Mouse (Mus musculus) midbrain, embryonic 14.5 days (tissue): Measurements from ENCODE around the gene Znhit3. TPM values are rescaled to one million over a fixed set of nuclear protein-coding genes. Genes with fewer than 3 reads are reported as not detected.

Experiments
- ATAC-seq: fragments of 200-750 bp; cut with Nextera tagmentation; 2 replicates; pipeline ENCODE4 v1.8.0; 2017; ENCODE audit warnings: moderate number of reproducible peaks, moderate library complexity; ENCODE audit not compliant: low FRiP score, low TSS enrichment
- DNase-seq: peaks from one replicate; pipeline ENCODE4 v3.0.0-alpha.2; 2015
- H3K27ac ChIP-seq: fragments of 300-500 bp; sonication (generic); replicated peaks from 2 replicates; pipeline ENCODE4 v1.5.1; 2014; ENCODE audit warnings: mild to moderate bottlenecking, low read depth, low read length, moderate library complexity
- H3K27me3 ChIP-seq: fragments of 300-500 bp; sonication (generic); 2 replicates; pipeline ENCODE4 v1.6.1; 2014; ENCODE audit warnings: low read length, control low read depth, mixed read lengths; ENCODE audit not compliant: control insufficient read depth, insufficient read depth
- H3K36me3 ChIP-seq: fragments of 300-500 bp; sonication (generic); 2 replicates; pipeline ENCODE4 v1.6.1; 2014; ENCODE audit warnings: low read length, control low read depth; ENCODE audit not compliant: control insufficient read depth, insufficient read depth
- H3K4me1 ChIP-seq: fragments of 300-500 bp; sonication (generic); 2 replicates; pipeline ENCODE4 v1.6.1; 2014; ENCODE audit warnings: mild to moderate bottlenecking, antibody characterized with exemption, low read length, control low read depth; ENCODE audit not compliant: control insufficient read depth, insufficient read depth
- H3K4me2 ChIP-seq: fragments of 300-500 bp; sonication (generic); 2 replicates; pipeline ENCODE4 v1.6.1; 2014; ENCODE audit warnings: mild to moderate bottlenecking, low read length, moderate library complexity
- H3K4me3 ChIP-seq: fragments of 300-500 bp; sonication (generic); replicated peaks from 2 replicates; pipeline ENCODE4 v1.5.1; 2014; ENCODE audit warnings: low read depth, low read length
- H3K9ac ChIP-seq: fragments of 300-500 bp; sonication (generic); replicated peaks from 2 replicates; pipeline ENCODE4 v1.6.1; 2014; ENCODE audit warnings: mild to moderate bottlenecking, low read length, moderate library complexity
- H3K9me3 ChIP-seq: fragments of 300-500 bp; sonication (generic); 2 replicates; pipeline ENCODE4 v1.6.1; 2016; ENCODE audit warnings: low read length, control low read depth, mixed read lengths; ENCODE audit not compliant: control insufficient read depth
- WGBS: fragments of 180-500 bp; shearing (Covaris S2); extraction: QIAGEN DNeasy Blood & Tissue Kit; methylation state at CpG from one replicate; pipeline ENCODE4 v1.1.7; 2014; 5-methylcytosine and 5-hydroxymethylcytosine counted together
- polyA plus RNA-seq: library from polyadenylated mRNA; unstranded; fragments of >200 nt; fragmentation: Nextera tagmentation; extraction: Ambion mirVana; gene quantifications from 2 replicates; pipeline ENCODE4 v1.2.1, GENCODE M21; 2014

The Znhit3 gene
- polyA plus RNA-seq, 1 experiment from 2014 or later = 61.7 TPM

DNA sequence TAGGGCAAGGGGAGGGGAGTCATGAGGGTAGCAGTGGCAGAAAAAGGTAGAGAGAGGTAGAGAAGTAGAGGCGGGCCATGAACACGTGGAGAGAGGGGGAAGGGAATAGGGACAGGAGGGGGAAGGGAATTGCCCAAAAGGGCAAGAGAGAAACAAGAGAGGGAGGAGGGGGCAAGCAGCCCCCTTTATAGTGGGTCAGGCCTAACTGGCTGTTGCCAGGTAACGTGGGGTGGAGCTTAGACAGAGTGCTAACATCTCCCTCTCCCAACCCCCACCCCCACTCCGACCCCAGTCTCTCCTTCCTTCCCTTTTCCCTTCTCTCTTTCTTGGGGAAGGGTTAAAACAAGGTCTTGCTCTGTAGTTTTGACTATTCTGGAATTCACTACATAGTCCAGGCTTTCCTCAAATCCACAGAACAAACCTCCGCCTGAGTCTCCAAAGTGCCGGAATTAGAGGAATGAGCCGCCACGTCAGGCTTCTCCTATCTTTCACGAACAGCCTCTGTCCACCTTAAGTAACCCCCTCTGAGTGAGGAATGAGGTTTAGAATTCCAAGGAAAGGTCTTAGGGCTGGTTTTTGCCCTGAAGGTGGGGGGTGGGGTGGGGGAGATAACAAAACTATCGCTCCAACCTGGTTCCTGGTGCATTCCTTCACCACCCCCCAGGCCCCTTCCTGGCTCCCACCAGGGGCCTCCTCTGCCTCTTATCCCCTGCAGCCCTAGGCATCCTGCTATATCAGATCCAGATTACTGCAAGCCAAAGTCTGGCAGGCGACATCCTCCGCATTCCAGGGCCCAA, 28.7 kb upstream of the Znhit3 start:
- ATAC-seq (no peak), DNase-seq (peak; percentile 19)
- H3K36me3 ChIP-seq = no peaks in the 10 kb centered on the region
- H3K9ac ChIP-seq = no peak overlapping the region
- no peaks in the 10 kb centered on the region for H3K9me3 ChIP-seq
- no peak overlapping the region for H3K27ac ChIP-seq
- WGBS = 4% methylated on average over 12 of the region's 12 CpGs
- 0 out of 2 replicates have a peak overlapping the region, but pooled peaks have one; percentile 2 for H3K4me2 ChIP-seq
- peaks cover 9% of the 10 kb centered on the region for H3K4me1 ChIP-seq
- H3K4me3 ChIP-seq = no peak overlapping the region
- H3K27me3 ChIP-seq = no peaks in the 10 kb centered on the region

DNA sequence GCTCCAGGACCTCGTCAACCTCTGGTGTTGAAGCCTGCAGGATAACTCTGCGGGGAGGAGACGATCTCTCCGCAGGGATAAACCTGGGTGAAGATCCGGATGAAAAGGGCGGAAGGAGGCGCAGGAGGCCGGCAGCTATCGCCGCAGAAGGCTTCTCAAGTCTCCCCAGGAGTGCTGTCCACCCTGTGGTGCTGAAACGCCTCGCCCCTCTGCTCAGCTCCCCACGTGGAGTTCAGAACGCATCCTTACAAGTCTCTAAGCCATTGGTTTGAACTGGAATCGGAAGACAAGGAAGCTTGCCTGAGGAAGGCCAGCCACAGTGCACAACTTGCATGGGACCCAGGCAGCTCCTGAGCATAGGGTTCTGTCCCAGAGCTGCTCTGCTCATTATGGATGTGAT, 27.8 kb upstream of the Znhit3 start:
- Histone ChIP-seq H3K27ac (no peak overlapping the region), H3K9me3 (no peaks in the 10 kb centered on the region), H3K4me2 (peak overlapping the region; percentile 37), H3K4me3 (no peak overlapping the region), H3K36me3 (no peaks in the 10 kb centered on the region), H3K27me3 (no peaks in the 10 kb centered on the region), H3K4me1 (peaks cover 9% of the 10 kb centered on the region), H3K9ac (no peak overlapping the region)
- 1% methylated on average over 15 of the region's 15 CpGs for WGBS
- no peak for ATAC-seq
- DNase-seq = peak; percentile 54

DNA sequence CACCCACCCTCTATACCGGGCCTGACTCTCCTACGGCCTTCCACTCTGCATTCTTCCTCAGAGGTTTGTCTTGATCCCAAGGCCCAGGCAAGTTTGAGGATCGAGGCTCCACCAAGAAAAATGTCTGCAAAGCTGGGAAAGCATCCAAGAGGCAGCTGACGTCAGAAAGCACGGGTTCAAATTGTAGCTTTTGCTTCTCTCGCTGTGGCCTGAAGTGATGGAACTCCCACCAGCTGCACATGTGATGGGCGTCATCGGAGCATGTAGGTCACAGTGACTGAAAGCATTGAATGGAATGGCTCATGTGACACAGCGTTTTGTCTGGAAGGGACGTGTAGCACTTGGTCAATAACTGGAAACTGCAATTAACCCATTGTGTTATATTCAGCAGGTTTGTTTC, 24.0 kb upstream of the Znhit3 start:
- no peak overlapping the region for H3K4me2 ChIP-seq
- 64% methylated on average over 10 of the region's 10 CpGs for WGBS
- H3K9me3 ChIP-seq = no peaks in the 10 kb centered on the region
- no peak overlapping the region for H3K4me3 ChIP-seq
- no peaks in the 10 kb centered on the region for H3K27me3 ChIP-seq
- no peak overlapping the region for H3K27ac ChIP-seq
- H3K4me1 ChIP-seq = peaks cover 9% of the 10 kb centered on the region
- DNase-seq (no peak), ATAC-seq (no peak)
- H3K9ac ChIP-seq = no peak overlapping the region
- H3K36me3 ChIP-seq = no peaks in the 10 kb centered on the region

DNA sequence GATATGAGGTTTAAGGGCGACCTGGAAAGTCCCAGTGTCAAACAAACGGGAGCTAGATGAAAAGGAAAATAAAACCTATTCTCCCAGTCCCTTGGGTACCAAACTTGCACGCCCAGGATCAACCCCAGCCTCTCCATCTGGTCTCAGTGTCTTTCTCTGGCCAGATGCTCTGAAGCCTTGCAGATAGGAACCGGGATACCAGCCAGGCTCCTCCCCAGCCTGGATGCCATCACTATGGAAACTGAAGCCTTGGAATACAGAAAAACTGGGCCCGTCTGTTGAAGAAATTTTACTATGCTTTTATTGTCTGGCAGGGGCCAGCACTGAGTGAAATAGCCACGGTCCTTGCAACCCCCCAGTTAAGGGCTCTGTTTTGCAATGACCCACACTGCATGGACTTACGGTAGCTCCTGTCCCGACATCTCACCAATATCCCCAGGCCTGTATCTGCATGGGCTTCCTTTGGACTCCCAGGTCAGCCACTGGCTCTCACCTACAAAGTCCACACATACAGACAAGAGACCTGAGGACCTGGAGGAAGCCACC, 23.4 kb upstream of the Znhit3 start:
- ATAC-seq (no peak), DNase-seq (peak; percentile 54)
- no peaks in the 10 kb centered on the region for H3K27me3 ChIP-seq
- WGBS = 50% methylated on average over 8 of the region's 8 CpGs
- no peaks in the 10 kb centered on the region for H3K36me3 ChIP-seq
- no peaks in the 10 kb centered on the region for H3K9me3 ChIP-seq
- no peak overlapping the region for H3K9ac ChIP-seq
- H3K4me1 ChIP-seq = peaks cover 7% of the 10 kb centered on the region
- H3K27ac ChIP-seq = no peak overlapping the region
- no peak overlapping the region for H3K4me3 ChIP-seq
- H3K4me2 ChIP-seq = no peak overlapping the region

DNA sequence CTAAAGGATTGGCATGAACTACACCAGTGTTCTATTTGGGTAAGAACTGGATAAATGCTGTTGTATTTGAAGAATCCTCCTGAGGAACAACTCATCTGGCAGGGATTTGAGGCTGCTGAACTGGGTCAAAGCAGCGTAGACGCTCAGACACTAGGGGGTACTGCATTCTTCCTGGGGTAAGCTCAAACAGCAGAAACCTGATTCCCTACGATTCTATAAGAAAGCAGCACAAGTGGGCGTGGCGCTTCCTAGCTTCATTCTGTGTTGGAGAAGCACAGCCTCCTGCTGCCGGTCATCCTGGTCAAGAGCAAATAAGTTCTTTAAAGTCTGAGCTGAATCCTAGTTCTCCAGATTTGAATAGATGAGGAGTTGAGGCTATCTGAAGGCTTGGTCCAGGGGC, 16.1 kb upstream of the Znhit3 start:
- H3K4me3 ChIP-seq = no peak overlapping the region
- no peaks in the 10 kb centered on the region for H3K4me1 ChIP-seq
- DNase-seq (no peak), ATAC-seq (no peak)
- no peaks in the 10 kb centered on the region for H3K27me3 ChIP-seq
- H3K36me3 ChIP-seq = no peaks in the 10 kb centered on the region
- H3K9me3 ChIP-seq = no peaks in the 10 kb centered on the region
- H3K9ac ChIP-seq = no peak overlapping the region
- H3K27ac ChIP-seq = no peak overlapping the region
- 10% methylated on average over 6 of the region's 6 CpGs for WGBS
- H3K4me2 ChIP-seq = no peak overlapping the region

DNA sequence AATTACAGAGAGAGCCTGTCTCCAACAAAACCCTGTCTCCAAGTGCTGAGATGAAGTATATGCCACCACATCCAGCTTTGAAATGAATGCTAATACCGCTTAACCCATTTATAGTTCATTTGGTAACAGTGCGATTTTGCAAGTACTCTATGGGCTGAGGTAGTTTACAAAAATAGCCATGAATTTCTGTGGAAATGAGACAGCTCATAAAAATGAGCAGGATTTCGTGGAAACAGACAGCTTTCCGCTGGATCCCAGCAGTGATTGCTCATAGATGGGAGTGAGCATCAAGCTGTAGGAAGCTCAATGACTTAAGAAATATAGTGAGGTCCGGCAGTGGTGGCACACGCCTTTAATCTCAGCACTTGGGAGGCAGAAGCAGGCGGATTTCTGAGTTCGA, 4.8 kb upstream of the Znhit3 start:
- Histone ChIP-seq H3K9me3 (no peaks in the 10 kb centered on the region), H3K27me3 (no peaks in the 10 kb centered on the region), H3K4me2 (no peak overlapping the region), H3K9ac (no peak overlapping the region), H3K4me1 (0 out of 2 replicates have a peak, but pooled peaks cover 3% of the 10 kb centered on the region), H3K36me3 (no peaks in the 10 kb centered on the region), H3K4me3 (no peak overlapping the region), H3K27ac (no peak overlapping the region)
- WGBS = 86% methylated on average over 8 of the region's 8 CpGs
- ATAC-seq (no peak), DNase-seq (no peak)

DNA sequence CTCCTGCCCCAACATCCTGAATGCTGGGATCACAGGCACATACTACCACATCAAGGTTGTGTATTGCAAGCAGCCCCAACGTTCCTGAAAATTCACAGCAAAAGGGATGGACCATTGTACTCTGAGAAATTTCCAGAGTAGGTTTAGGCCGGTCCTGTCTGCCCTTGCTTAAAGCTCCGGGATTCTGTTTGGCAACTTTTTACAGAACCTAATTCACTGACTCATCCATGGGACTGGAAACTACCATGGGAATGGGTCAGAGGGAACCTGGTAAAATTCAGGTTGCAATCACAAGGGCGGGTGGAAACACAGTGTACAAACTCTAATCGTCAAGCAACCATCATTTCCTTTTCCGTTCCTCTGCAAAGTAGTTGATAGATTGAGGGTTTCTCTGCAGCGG, 3.8 kb upstream of the Znhit3 start:
- no peak for ATAC-seq
- Histone ChIP-seq H3K27me3 (no peaks in the 10 kb centered on the region), H3K4me3 (no peak overlapping the region), H3K36me3 (no peaks in the 10 kb centered on the region), H3K4me1 (peaks cover 7% of the 10 kb centered on the region; the same call in 1 of the 2 replicates), H3K9me3 (no peaks in the 10 kb centered on the region), H3K4me2 (no peak overlapping the region), H3K27ac (no peak overlapping the region), H3K9ac (no peak overlapping the region)
- DNase-seq = no peak
- 77% methylated on average over 7 of the region's 7 CpGs for WGBS

DNA sequence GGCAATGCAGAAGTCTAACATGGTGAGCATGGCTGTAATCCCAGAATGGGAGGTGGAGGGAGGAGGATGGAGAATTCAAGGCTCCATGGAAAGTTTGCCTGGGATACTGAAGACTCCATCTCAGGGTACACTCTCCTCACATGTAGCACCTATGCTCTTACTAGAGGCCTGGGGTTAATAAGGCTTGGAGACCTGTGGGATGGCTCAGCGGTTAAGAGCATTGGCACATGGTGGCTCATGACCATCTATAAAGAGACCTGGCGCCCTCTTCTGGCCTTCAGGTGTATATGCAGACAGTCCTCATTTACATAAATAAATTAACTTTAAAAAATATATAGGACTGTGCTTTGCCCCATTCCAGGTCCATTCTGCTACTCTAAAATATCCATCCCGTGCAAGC, 3.1 kb upstream of the Znhit3 start:
- no peaks in the 10 kb centered on the region for H3K9me3 ChIP-seq
- H3K9ac ChIP-seq = no peak overlapping the region
- no peak overlapping the region for H3K4me3 ChIP-seq
- ATAC-seq (no peak), DNase-seq (peak; percentile 50)
- H3K4me2 ChIP-seq = no peak overlapping the region
- no peaks in the 10 kb centered on the region for H3K36me3 ChIP-seq
- WGBS = 41% methylated on average over 3 of the region's 3 CpGs
- no peaks in the 10 kb centered on the region for H3K27me3 ChIP-seq
- H3K27ac ChIP-seq = no peak overlapping the region
- H3K4me1 ChIP-seq = peaks cover 7% of the 10 kb centered on the region; the same call in 1 of the 2 replicates

DNA sequence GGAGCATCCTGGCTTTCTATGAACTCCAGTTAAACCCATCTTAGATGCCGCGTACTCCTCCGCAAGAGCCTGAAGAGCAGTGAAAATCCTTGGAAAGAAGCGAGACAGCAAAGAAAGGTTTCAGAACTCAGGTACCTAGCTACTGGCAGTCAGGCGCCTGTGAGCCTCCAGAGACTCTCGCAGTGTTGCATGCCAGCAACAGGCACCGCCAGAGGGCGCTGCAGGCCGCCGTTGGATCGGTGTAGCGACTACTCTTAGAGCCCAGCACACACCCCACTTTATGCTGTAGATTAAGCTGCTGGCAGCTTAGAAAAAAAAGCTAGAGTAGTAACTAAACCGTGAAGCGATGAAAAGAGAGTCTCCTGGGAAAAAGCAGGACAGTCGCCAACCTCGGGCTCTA, 2.3 kb upstream of the Znhit3 start:
- H3K9ac ChIP-seq = peak overlapping the region; percentile 16; the same call in 1 of the 2 replicates
- 5% methylated on average over 16 of the region's 16 CpGs for WGBS

More for the DNA sequence above, 2.3 kb upstream of the Znhit3 start:
- ATAC-seq = peak; percentile 74; the same call in 1 of the 2 replicates
- no peak overlapping the region for H3K4me3 ChIP-seq
- peaks cover 7% of the 10 kb centered on the region; the same call in 1 of the 2 replicates for H3K4me1 ChIP-seq
- peak overlapping the region; percentile 34 for H3K4me2 ChIP-seq
- no peak overlapping the region for H3K27ac ChIP-seq
- H3K36me3 ChIP-seq = peaks cover 6% of the 10 kb centered on the region
- H3K9me3 ChIP-seq = no peaks in the 10 kb centered on the region
- H3K27me3 ChIP-seq = no peaks in the 10 kb centered on the region
- DNase-seq = peak; percentile 94
